Mouse (Mus musculus): ENCODE results near the gene Cyp4f18. TPM values are rescaled to one million over a fixed set of nuclear protein-coding genes. Genes with fewer than 3 reads are reported as not detected.
"Not testable (repeated sequence)": the region's sequence is repeated elsewhere in the genome, so short reads cannot be mapped to it uniquely, and the experiment has no call there.

Gene Cyp4f18
- polyA plus RNA-seq (2012; rRNA removed): 7.9 and 8.8 TPM in 2 replicates

- peak within 1 kb of the TSS; percentile 22 for H3K4me3 ChIP-seq (ENCODE audit: low read depth, low read length)
- H3K4me1 ChIP-seq (ENCODE audit: control insufficient read depth, insufficient read depth, insufficient read length, low read length): peaks cover 1% of the 10 kb centered on the region; the same call in 1 of the 2 replicates
- TF ChIP-seq CTCF (IDR thresholded peaks at IDR 0.05; ENCODE audit: extremely low read depth, insufficient read length, insufficient replicate concordance, low read depth, low read length): no peak
- TF ChIP-seq POLR2A (IDR thresholded peaks at IDR 0.05; ENCODE audit: low read depth, low read length): no peak
- H3K36me3 ChIP-seq (ENCODE audit: control insufficient read depth, insufficient read depth, low read length): no peaks in the 10 kb centered on the region
- 60% methylated on average over 3 of the region's 3 CpGs for WGBS
- no peaks in the 10 kb centered on the region for H3K27me3 ChIP-seq (ENCODE audit: control insufficient read depth, insufficient read depth, low read length)
- peak within 1 kb of the TSS; percentile 45 for H3K27ac ChIP-seq (ENCODE audit: insufficient read depth, low read depth, low read length)
These were observed at the start of gene Cyp4f18 for GRCm38 (mm10) chr8:72009473-72009872. Cyp4f18 (minus strand) TSS chr8:72009626.

DNA sequence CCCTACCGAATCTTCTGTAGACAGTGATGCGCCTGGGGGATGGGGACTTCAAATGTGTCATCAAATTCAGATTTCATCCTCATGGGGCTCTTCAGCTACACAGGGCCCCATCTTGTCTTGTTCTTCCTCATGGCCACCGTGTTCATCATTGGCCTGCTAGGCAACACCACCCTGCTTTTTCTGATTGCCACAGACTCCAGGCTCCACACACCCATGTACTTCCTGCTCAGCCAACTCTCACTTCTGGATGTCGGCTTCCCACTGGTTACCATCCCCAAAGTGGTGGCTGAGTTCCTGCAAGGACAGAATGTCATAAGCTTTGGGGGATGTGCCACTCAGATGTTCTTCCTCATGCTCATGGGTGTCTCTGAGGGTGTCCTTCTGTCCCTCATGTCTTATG, 48.2 kb upstream of the Cyp4f18 start:
- whole genome bisulfite sequencing: 82% methylated on average over 3 of the region's 4 CpGs
- not testable (repeated sequence) for H3K4me1 ChIP-seq (ENCODE audit: control insufficient read depth, insufficient read depth, insufficient read length, low read length); H3K4me3 ChIP-seq (ENCODE audit: low read depth, low read length); H3K36me3 ChIP-seq (ENCODE audit: control insufficient read depth, insufficient read depth, low read length); H3K27ac ChIP-seq (ENCODE audit: insufficient read depth, low read depth, low read length); H3K27me3 ChIP-seq (ENCODE audit: control insufficient read depth, insufficient read depth, low read length)

- not testable (repeated sequence) for H3K27ac ChIP-seq (ENCODE audit: insufficient read depth, low read depth, low read length); H3K4me3 ChIP-seq (ENCODE audit: low read depth, low read length); H3K36me3 ChIP-seq (ENCODE audit: control insufficient read depth, insufficient read depth, low read length); H3K4me1 ChIP-seq (ENCODE audit: control insufficient read depth, insufficient read depth, insufficient read length, low read length); H3K27me3 ChIP-seq (ENCODE audit: control insufficient read depth, insufficient read depth, low read length)
These were observed 45.2 kb upstream of the Cyp4f18 start for GRCm38 (mm10) chr8:72054633-72055032.

DNA sequence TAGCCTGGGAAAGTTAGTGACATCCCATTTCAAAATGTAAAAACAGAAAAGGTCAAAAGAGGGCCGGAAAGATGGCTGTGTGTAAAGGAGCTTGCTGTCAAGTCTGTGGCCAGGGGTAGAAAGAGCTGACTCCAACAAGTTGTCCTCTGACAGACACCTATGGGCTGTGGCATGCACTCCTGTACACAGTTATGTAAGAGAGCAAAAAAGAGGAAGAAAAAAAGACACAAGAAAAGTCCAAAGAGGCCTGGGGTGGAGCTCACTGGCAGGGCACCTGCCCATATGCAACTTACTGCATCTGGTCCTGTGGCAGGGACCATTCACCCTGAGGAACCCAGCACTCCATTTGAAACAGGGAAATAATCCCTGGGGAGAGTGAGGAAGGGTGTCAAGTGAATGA, 33.1 kb upstream of the Cyp4f18 start:
- H3K36me3 ChIP-seq (ENCODE audit: control insufficient read depth, insufficient read depth, low read length): no peaks in the 10 kb centered on the region
- TF ChIP-seq POLR2A (IDR thresholded peaks at IDR 0.05; ENCODE audit: low read depth, low read length) (no peak), CTCF (IDR thresholded peaks at IDR 0.05; ENCODE audit: extremely low read depth, insufficient read length, insufficient replicate concordance, low read depth, low read length) (no peak)
- no peak overlapping the region for H3K27ac ChIP-seq (ENCODE audit: insufficient read depth, low read depth, low read length)
- H3K4me1 ChIP-seq (ENCODE audit: control insufficient read depth, insufficient read depth, insufficient read length, low read length): no peaks in the 10 kb centered on the region
- no peaks in the 10 kb centered on the region for H3K27me3 ChIP-seq (ENCODE audit: control insufficient read depth, insufficient read depth, low read length)
- no peak overlapping the region for H3K4me3 ChIP-seq (ENCODE audit: low read depth, low read length)
- WGBS: 87% methylated on average over 1 of the region's 1 CpGs

DNA sequence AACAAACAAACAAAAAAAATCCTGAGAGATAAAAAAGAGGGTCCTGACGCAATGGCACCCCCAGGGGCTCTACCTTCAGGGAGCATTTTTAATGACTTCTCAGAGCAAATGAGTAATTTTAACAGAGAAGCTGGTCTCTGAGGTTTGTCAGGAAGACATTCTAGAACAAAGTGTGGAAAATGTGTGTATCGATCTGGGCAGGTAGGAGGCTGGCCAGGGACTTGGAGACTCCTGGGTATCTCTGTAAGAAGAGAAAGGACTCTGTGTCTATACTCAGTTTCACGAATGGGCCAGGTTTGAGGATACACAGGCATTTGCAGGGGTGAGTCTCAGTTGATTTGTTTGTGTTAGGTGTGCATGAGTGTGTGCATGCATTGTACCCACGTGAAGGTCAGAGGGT, 31.5 kb upstream of the Cyp4f18 start, which contains the start of gene Olfr372:
Olfr372 (plus strand) TSS at position 301 of the 400 bp plus-strand sequence.
- H3K27me3 ChIP-seq (ENCODE audit: control insufficient read depth, insufficient read depth, low read length); H3K27ac ChIP-seq (ENCODE audit: insufficient read depth, low read depth, low read length); H3K4me1 ChIP-seq (ENCODE audit: control insufficient read depth, insufficient read depth, insufficient read length, low read length); H3K36me3 ChIP-seq (ENCODE audit: control insufficient read depth, insufficient read depth, low read length); H3K4me3 ChIP-seq (ENCODE audit: low read depth, low read length): not testable (repeated sequence)
- 72% methylated on average over 4 of the region's 4 CpGs for WGBS

DNA sequence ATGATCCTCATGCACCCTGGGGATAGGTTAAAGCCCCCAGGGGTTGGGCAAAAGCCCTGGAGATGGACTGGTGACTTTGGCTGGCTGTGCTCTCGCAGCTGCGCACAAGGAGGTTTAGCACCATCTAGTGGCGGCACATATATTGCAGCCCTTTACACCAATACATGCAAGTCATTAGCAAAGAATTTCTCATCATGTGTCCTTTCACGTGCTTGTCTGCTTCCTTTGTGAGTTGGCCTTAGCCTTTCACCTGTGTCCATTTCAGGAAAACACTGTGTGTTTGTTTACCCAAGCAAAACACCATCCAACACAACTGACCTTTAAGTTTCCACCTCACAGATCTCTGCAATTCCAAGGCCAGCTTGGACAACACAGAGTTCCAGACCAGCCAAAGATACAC, 23.5 kb upstream of the Cyp4f18 start:
- not testable (repeated sequence) for H3K27ac ChIP-seq (ENCODE audit: insufficient read depth, low read depth, low read length); H3K4me3 ChIP-seq (ENCODE audit: low read depth, low read length); H3K27me3 ChIP-seq (ENCODE audit: control insufficient read depth, insufficient read depth, low read length); H3K36me3 ChIP-seq (ENCODE audit: control insufficient read depth, insufficient read depth, low read length); H3K4me1 ChIP-seq (ENCODE audit: control insufficient read depth, insufficient read depth, insufficient read length, low read length)
- whole genome bisulfite sequencing: 14% methylated on average over 4 of the region's 4 CpGs

DNA sequence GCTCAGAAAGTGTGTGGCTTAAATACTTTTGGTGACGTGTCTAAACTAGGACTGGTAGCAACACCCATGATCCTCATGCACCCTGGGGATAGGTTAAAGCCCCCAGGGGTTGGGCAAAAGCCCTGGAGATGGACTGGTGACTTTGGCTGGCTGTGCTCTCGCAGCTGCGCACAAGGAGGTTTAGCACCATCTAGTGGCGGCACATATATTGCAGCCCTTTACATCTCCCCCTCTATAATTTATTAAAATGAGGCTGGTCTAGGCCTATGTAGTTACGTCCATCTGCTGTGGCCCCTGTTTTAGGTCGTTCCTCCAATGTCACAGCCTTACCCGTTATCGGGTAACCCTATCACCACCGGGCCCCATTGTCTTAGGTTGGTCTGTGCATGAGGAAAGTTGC, 15.5 kb upstream of the Cyp4f18 start:
- not testable (repeated sequence) for H3K4me1 ChIP-seq (ENCODE audit: control insufficient read depth, insufficient read depth, insufficient read length, low read length); H3K27ac ChIP-seq (ENCODE audit: insufficient read depth, low read depth, low read length); H3K27me3 ChIP-seq (ENCODE audit: control insufficient read depth, insufficient read depth, low read length); H3K36me3 ChIP-seq (ENCODE audit: control insufficient read depth, insufficient read depth, low read length); H3K4me3 ChIP-seq (ENCODE audit: low read depth, low read length)
- 6% methylated on average over 4 of the region's 9 CpGs for WGBS

DNA sequence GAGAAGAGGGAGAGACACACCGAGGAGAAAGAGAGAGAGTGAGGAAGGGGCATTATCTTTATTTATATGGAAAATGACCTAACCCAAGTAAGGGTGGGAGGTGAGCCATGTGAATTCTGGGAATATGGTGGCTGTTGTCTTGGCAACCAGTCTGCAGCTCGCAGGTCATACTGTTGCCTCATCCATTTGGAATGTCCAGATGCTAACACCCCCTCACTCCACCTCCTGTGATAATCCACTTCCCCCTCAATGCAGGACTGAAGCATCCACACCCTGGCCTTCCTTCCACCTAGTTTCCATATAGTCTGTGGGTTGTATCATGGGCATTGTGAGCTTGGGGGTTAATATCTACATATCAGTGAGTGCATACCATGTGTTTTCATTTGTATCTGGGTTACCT, 10.4 kb upstream of the Cyp4f18 start:
- H3K36me3 ChIP-seq (ENCODE audit: control insufficient read depth, insufficient read depth, low read length): no peaks in the 10 kb centered on the region
- WGBS: 51% methylated on average over 2 of the region's 2 CpGs
- H3K4me1 ChIP-seq (ENCODE audit: control insufficient read depth, insufficient read depth, insufficient read length, low read length): no peaks in the 10 kb centered on the region
- no peak overlapping the region for H3K27ac ChIP-seq (ENCODE audit: insufficient read depth, low read depth, low read length)
- H3K27me3 ChIP-seq (ENCODE audit: control insufficient read depth, insufficient read depth, low read length): no peaks in the 10 kb centered on the region
- H3K4me3 ChIP-seq (ENCODE audit: low read depth, low read length): no peak overlapping the region
- TF ChIP-seq POLR2A (IDR thresholded peaks at IDR 0.05; ENCODE audit: low read depth, low read length) (no peak), CTCF (IDR thresholded peaks at IDR 0.05; ENCODE audit: extremely low read depth, insufficient read length, insufficient replicate concordance, low read depth, low read length) (no peak)

DNA sequence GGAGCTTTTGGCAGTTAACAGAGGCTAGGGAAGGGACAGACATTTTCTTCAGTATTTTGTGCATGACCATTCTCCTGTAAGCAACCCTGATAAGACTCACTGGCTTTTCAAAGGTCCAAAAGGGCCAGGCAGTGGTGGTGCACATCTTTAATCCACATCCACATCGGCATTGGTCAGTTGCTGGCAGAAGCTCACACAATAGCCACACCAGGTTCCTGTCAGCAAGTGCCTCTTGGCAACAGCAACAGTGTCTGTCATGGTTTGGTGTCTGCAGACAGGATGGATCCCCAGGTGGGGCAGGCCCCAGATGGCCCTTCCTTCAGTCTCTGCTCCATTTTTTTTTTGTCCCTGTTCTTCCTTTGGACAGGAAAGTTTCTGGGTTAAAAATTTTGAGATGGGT, 9.6 kb upstream of the Cyp4f18 start:
- H3K27ac ChIP-seq (ENCODE audit: insufficient read depth, low read depth, low read length); H3K27me3 ChIP-seq (ENCODE audit: control insufficient read depth, insufficient read depth, low read length); H3K36me3 ChIP-seq (ENCODE audit: control insufficient read depth, insufficient read depth, low read length); H3K4me1 ChIP-seq (ENCODE audit: control insufficient read depth, insufficient read depth, insufficient read length, low read length); H3K4me3 ChIP-seq (ENCODE audit: low read depth, low read length): not testable (repeated sequence)
- 76% methylated on average over 1 of the region's 1 CpGs for WGBS

Data from small intestine, adult 2 months (tissue).